ENCODE assay signal across 11 mouse cellular contexts in genomic region chrX:73312522-73312921, GRCm38 (mm10). TPM values are rescaled to one million over a fixed set of nuclear protein-coding genes. Genes with fewer than 3 reads are reported as not detected.
DNase-seq lines count a peak whose midpoint lies in the region; ATAC-seq lines count a peak whose summit lies in the region.
"Had no signal": no experiment of that assay in that cellular context is flagged by ENCODE, and none has a peak within 500 bp of the region (broad histone marks: within the 10 kb centered on the region; RNA-seq: fewer than 3 reads in every experiment).

No protein-coding gene starts in this region.

- no peak overlapping the region for H3K27ac ChIP-seq in forebrain, embryonic 12.5 days
- H3K27ac ChIP-seq: lung, embryonic 15.5 days had no signal

- no peak overlapping the region for H3K4me3 ChIP-seq in forebrain, embryonic 12.5 days (replicated peaks)
- H3K4me3 ChIP-seq: lung, embryonic 15.5 days had no signal

- ATAC-seq in CD4-positive, CD25-positive, alpha-beta regulatory T cell, adult 4 months, result no peak
- ATAC-seq in megakaryocyte-erythroid progenitor cell, adult 5-6 weeks (replicated peaks; ENCODE audit: low FRiP score, low TSS enrichment, poor library complexity, severe bottlenecking), result 0 out of 2 replicates have a peak, but pooled peaks have one; percentile 61
- no peak for ATAC-seq in forebrain, embryonic 12.5 days (ENCODE audit: low FRiP score)

- H3K27me3 ChIP-seq in forebrain, embryonic 12.5 days, result no peaks in the 10 kb centered on the region
- H3K27me3 ChIP-seq: lung, embryonic 15.5 days had no signal

- no peaks in the 10 kb centered on the region for H3K4me1 ChIP-seq in forebrain, embryonic 12.5 days
- H3K4me1 ChIP-seq: lung, embryonic 15.5 days had no signal

- H3K36me3 ChIP-seq in forebrain, embryonic 12.5 days (replicated peaks), result no peaks in the 10 kb centered on the region
- H3K36me3 ChIP-seq: lung, embryonic 15.5 days had no signal

- 41% methylated on average over 3 of the region's 3 CpGs for WGBS in forebrain, embryonic 12.5 days

- H3K4me2 ChIP-seq in forebrain, embryonic 12.5 days, result no peak overlapping the region
- H3K4me2 ChIP-seq: lung, embryonic 15.5 days had no signal

- peak; percentile 62 for DNase-seq in CD4-positive, CD25-positive, alpha-beta regulatory T cell, adult 2 months (ENCODE audit: low read depth, low spot score)
- DNase-seq in left cerebral cortex, adult 11 months (ENCODE audit: low spot score), result peak; percentile 2
- no peak for DNase-seq in left cerebral cortex, adult 8-10 months (ENCODE audit: low spot score in 2 of 2)
- DNase-seq in brain, adult 2 months (ENCODE audit: low read depth, low spot score), result peak; percentile 62
- peak; percentile 56 for DNase-seq in kidney, postnatal 10 days

- no peaks in the 10 kb centered on the region for H3K9me3 ChIP-seq in forebrain, embryonic 12.5 days
- H3K9me3 ChIP-seq: lung, embryonic 15.5 days had no signal

- H3K9ac ChIP-seq in forebrain, embryonic 12.5 days, result no peak overlapping the region
- H3K9ac ChIP-seq: lung, embryonic 15.5 days had no signal

RNA-seq across cellular contexts. Expression of gene Xlr5a, which starts 19.7 kb away (rescaled TPM):
- polyA plus RNA-seq in CD4-positive, CD25-positive, alpha-beta regulatory T cell, adult 4 months (2017; shearing (Covaris generic)), result not detected
- total RNA-seq in left cerebral cortex, adult 8-10 months (2022), result under 1 TPM in 1 of 4 experiments, not detected in 3; 0.33 TPM
- total RNA-seq in megakaryocyte-erythroid progenitor cell, adult 5-6 weeks (2014; fragmentation: Nextera tagmentation), result not detected in 2 replicates
- total RNA-seq in megakaryocyte-erythroid progenitor cell, adult 5-6 weeks (2017), result not detected in 2 replicates
- not detected in 2 replicates for polyA plus RNA-seq in forebrain, embryonic 12.5 days (2016; fragmentation: Nextera tagmentation; extraction: Ambion mirVana)
- total RNA-seq: gastrocnemius, postnatal 4 days had no signal

RNA-seq across cellular contexts. Expression of gene Xlr5c, which starts 19.7 kb away (rescaled TPM):
- under 1 TPM in 1 of 2 experiments, not detected in 1; 0.26 TPM for polyA plus RNA-seq in CD4-positive, CD25-positive, alpha-beta regulatory T cell, adult 4 months (2017; shearing (Covaris generic))
- total RNA-seq in left cerebral cortex, adult 8-10 months (2022), result not detected
- total RNA-seq in megakaryocyte-erythroid progenitor cell, adult 5-6 weeks (2014; fragmentation: Nextera tagmentation), result not detected in 2 replicates
- total RNA-seq in megakaryocyte-erythroid progenitor cell, adult 5-6 weeks (2017), result not detected in 2 replicates
- polyA plus RNA-seq in forebrain, embryonic 12.5 days (2016; fragmentation: Nextera tagmentation; extraction: Ambion mirVana), result not detected in 2 replicates
- total RNA-seq: gastrocnemius, postnatal 4 days had no signal
- polyA plus RNA-seq: lung, embryonic 15.5 days; stomach, embryonic 16.5 days had no signal

RNA-seq across cellular contexts. Expression of gene Gm45015, which starts 24.1 kb away (rescaled TPM):
- polyA plus RNA-seq in CD4-positive, CD25-positive, alpha-beta regulatory T cell, adult 4 months (2017; shearing (Covaris generic)), result not detected
- not detected for total RNA-seq in left cerebral cortex, adult 8-10 months (2022)
- not detected in 2 replicates for total RNA-seq in megakaryocyte-erythroid progenitor cell, adult 5-6 weeks (2014; fragmentation: Nextera tagmentation)
- not detected in 2 replicates for total RNA-seq in megakaryocyte-erythroid progenitor cell, adult 5-6 weeks (2017)
- not detected in 2 replicates for polyA plus RNA-seq in forebrain, embryonic 12.5 days (2016; fragmentation: Nextera tagmentation; extraction: Ambion mirVana)
- total RNA-seq: gastrocnemius, postnatal 4 days had no signal
- polyA plus RNA-seq: lung, embryonic 15.5 days; stomach, embryonic 16.5 days had no signal

RNA-seq across cellular contexts. Expression of gene Zfp275, which starts 29.9 kb away (rescaled TPM):
- 10 to 100 TPM; 11.1 to 11.4 TPM for polyA plus RNA-seq in CD4-positive, CD25-positive, alpha-beta regulatory T cell, adult 4 months (2017; shearing (Covaris generic))
- 10 to 100 TPM; 18.0 to 20.4 (median 19.0) TPM for total RNA-seq in left cerebral cortex, adult 8-10 months (2022)
- total RNA-seq in megakaryocyte-erythroid progenitor cell, adult 5-6 weeks (2014; fragmentation: Nextera tagmentation), result 3.1 and 6.7 TPM in 2 replicates
- 1.8 and 2.5 TPM in 2 replicates for total RNA-seq in megakaryocyte-erythroid progenitor cell, adult 5-6 weeks (2017)
- polyA plus RNA-seq in forebrain, embryonic 12.5 days (2016; fragmentation: Nextera tagmentation; extraction: Ambion mirVana), result 20.7 and 22.1 TPM in 2 replicates

RNA-seq across cellular contexts. Expression of gene Xlr3c, which starts 47.3 kb away (rescaled TPM):
- not detected for polyA plus RNA-seq in CD4-positive, CD25-positive, alpha-beta regulatory T cell, adult 4 months (2017; shearing (Covaris generic))
- total RNA-seq in left cerebral cortex, adult 8-10 months (2022), result not detected
- total RNA-seq in megakaryocyte-erythroid progenitor cell, adult 5-6 weeks (2014; fragmentation: Nextera tagmentation), result not detected in 2 replicates
- total RNA-seq in megakaryocyte-erythroid progenitor cell, adult 5-6 weeks (2017), result 0.69 TPM in 1 of 2 replicates, not detected in the other
- polyA plus RNA-seq in forebrain, embryonic 12.5 days (2016; fragmentation: Nextera tagmentation; extraction: Ambion mirVana), result 0.23 TPM in 1 of 2 replicates, not detected in the other
- total RNA-seq: gastrocnemius, postnatal 4 days had no signal
- polyA plus RNA-seq: lung, embryonic 15.5 days; stomach, embryonic 16.5 days had no signal

Comparison
In these comparisons a context has a peak if more than half of its experiments do, and no peak if none do; other contexts are left out.
1. DNase-seq: peak in CD4-positive, CD25-positive, alpha-beta regulatory T cell, adult 2 months (single experiment), left cerebral cortex, adult 11 months (single experiment), brain, adult 2 months (single experiment) and kidney, postnatal 10 days (single experiment); none in left cerebral cortex, adult 8-10 months (0 of 2).